Mouse (Mus musculus) left cerebral cortex, postnatal 10 days (tissue): ENCODE measurements around the gene Lnx2. TPM values are rescaled to one million over a fixed set of nuclear protein-coding genes. Genes with fewer than 3 reads are reported as not detected.

Source experiments
- DNase-seq, 2 experiments: peaks; one replicate each; pipeline ENCODE4 v3.0.0; 2021 to 2022; ENCODE audit warnings: low spot score in 2 of 2, mixed read lengths in 1 of 2; ENCODE audit errors: extremely low spot score in 1 of 2
- intact Hi-C: fragments of 180-260 bp; cut with DNase I; formaldehyde crosslinking; loops from one replicate; pipeline ENCODE4 v1.15.1; 2025
- total RNA-seq, 2 experiments: library from RNA; stranded (reverse); gene quantifications; 2 replicates each; pipeline ENCODE4 v1.2.3; 2021

The Lnx2 gene
- total RNA-seq = 1 to 10 TPM; 5.6 to 6.2 TPM

GRCm38 (mm10) chr5:147076026-147076798, at the start of gene Lnx2:
Lnx2 (minus strand) TSS chr5:147076586.
- intact Hi-C loops = loop anchor here (5.0 kb wide), 1 partner anchor 94 kb away; no protein-coding TSS in a partner anchor

GRCm38 (mm10) chr5:147125542-147126185, 49.3 kb upstream of the Lnx2 start:
- DNase-seq = no peak
- intact Hi-C loops = no loop called here

More at GRCm38 (mm10) chr5:147076026-147076798, at the start of gene Lnx2:
- DNase-seq = peak; percentile 98

GRCm38 (mm10) chr5:147124794-147125193, 48.4 kb upstream of the Lnx2 start:
- intact Hi-C loops = no loop called here
- DNase-seq = no peak

- intact Hi-C loops = no loop called here
- no peak for DNase-seq
These were observed 44.8 kb upstream of the Lnx2 start for GRCm38 (mm10) chr5:147121146-147121545.

GRCm38 (mm10) chr5:147117027-147117426, 40.6 kb upstream of the Lnx2 start:
- intact Hi-C loops = no loop called here
- DNase-seq = no peak

GRCm38 (mm10) chr5:147115631-147116030, 39.2 kb upstream of the Lnx2 start:
- intact Hi-C loops = no loop called here

GRCm38 (mm10) chr5:147114738-147115137, 38.4 kb upstream of the Lnx2 start:
- no peak for DNase-seq

More at GRCm38 (mm10) chr5:147115631-147116030, 39.2 kb upstream of the Lnx2 start:
- no peak for DNase-seq

GRCm38 (mm10) chr5:147108861-147109591, 32.6 kb upstream of the Lnx2 start:
- intact Hi-C loops = no loop called here
- no peak for DNase-seq

More at GRCm38 (mm10) chr5:147114738-147115137, 38.4 kb upstream of the Lnx2 start:
- intact Hi-C loops = no loop called here

- intact Hi-C loops = no loop called here
- no peak for DNase-seq
These were observed 30.9 kb upstream of the Lnx2 start for GRCm38 (mm10) chr5:147107276-147107675.

- intact Hi-C loops = no loop called here
- no peak for DNase-seq
These were observed 25.9 kb upstream of the Lnx2 start for GRCm38 (mm10) chr5:147102295-147102694.

- intact Hi-C loops = no loop called here
- DNase-seq = no peak
These were observed 23.8 kb upstream of the Lnx2 start for GRCm38 (mm10) chr5:147100180-147100579.

- intact Hi-C loops = no loop called here
- no peak for DNase-seq
These were observed 22.3 kb upstream of the Lnx2 start for GRCm38 (mm10) chr5:147098667-147099066.

- intact Hi-C loops = no loop called here
These were observed 20.2 kb upstream of the Lnx2 start for GRCm38 (mm10) chr5:147096586-147096985.

GRCm38 (mm10) chr5:147094296-147094695, 17.9 kb upstream of the Lnx2 start:
- intact Hi-C loops = no loop called here
- no peak for DNase-seq

More at GRCm38 (mm10) chr5:147096586-147096985, 20.2 kb upstream of the Lnx2 start:
- no peak for DNase-seq

- intact Hi-C loops = no loop called here
- DNase-seq = no peak
These were observed 16.1 kb upstream of the Lnx2 start for GRCm38 (mm10) chr5:147092448-147092847.

GRCm38 (mm10) chr5:147090256-147090963, 14.0 kb upstream of the Lnx2 start:
- DNase-seq = peak in 1 of 2 experiments; percentile 54
- intact Hi-C loops = no loop called here

GRCm38 (mm10) chr5:147089836-147090235, 13.4 kb upstream of the Lnx2 start:
- intact Hi-C loops = no loop called here
- no peak for DNase-seq

- intact Hi-C loops = no loop called here
- no peak for DNase-seq
These were observed 10.4 kb upstream of the Lnx2 start for GRCm38 (mm10) chr5:147086816-147087215.
